Mouse (Mus musculus) midbrain, embryonic 14.5 days (tissue): ENCODE measurements at regions not wholly inside any gene's neighbourhood (a gene's known extent, or its start where the extent isn't known, plus 50 kb on each side); places are given as distances from the start of the nearest gene placed in this dataset.

ENCODE experiments used
- ATAC-seq: fragments of 200-750 bp; cut with Nextera tagmentation; 2 replicates; pipeline ENCODE4 v1.8.0; 2017; ENCODE audit warnings: moderate number of reproducible peaks, moderate library complexity; ENCODE audit not compliant: low FRiP score, low TSS enrichment
- DNase-seq: peaks from one replicate; pipeline ENCODE4 v3.0.0-alpha.2; 2015
- H3K27ac ChIP-seq: fragments of 300-500 bp; sonication (generic); replicated peaks from 2 replicates; pipeline ENCODE4 v1.5.1; 2014; ENCODE audit warnings: mild to moderate bottlenecking, low read depth, low read length, moderate library complexity
- H3K27me3 ChIP-seq: fragments of 300-500 bp; sonication (generic); 2 replicates; pipeline ENCODE4 v1.6.1; 2014; ENCODE audit warnings: low read length, control low read depth, mixed read lengths; ENCODE audit not compliant: control insufficient read depth, insufficient read depth
- H3K36me3 ChIP-seq: fragments of 300-500 bp; sonication (generic); 2 replicates; pipeline ENCODE4 v1.6.1; 2014; ENCODE audit warnings: low read length, control low read depth; ENCODE audit not compliant: control insufficient read depth, insufficient read depth
- H3K4me1 ChIP-seq: fragments of 300-500 bp; sonication (generic); 2 replicates; pipeline ENCODE4 v1.6.1; 2014; ENCODE audit warnings: mild to moderate bottlenecking, antibody characterized with exemption, low read length, control low read depth; ENCODE audit not compliant: control insufficient read depth, insufficient read depth
- H3K4me2 ChIP-seq: fragments of 300-500 bp; sonication (generic); 2 replicates; pipeline ENCODE4 v1.6.1; 2014; ENCODE audit warnings: mild to moderate bottlenecking, low read length, moderate library complexity
- H3K4me3 ChIP-seq: fragments of 300-500 bp; sonication (generic); replicated peaks from 2 replicates; pipeline ENCODE4 v1.5.1; 2014; ENCODE audit warnings: low read depth, low read length
- H3K9ac ChIP-seq: fragments of 300-500 bp; sonication (generic); replicated peaks from 2 replicates; pipeline ENCODE4 v1.6.1; 2014; ENCODE audit warnings: mild to moderate bottlenecking, low read length, moderate library complexity
- H3K9me3 ChIP-seq: fragments of 300-500 bp; sonication (generic); 2 replicates; pipeline ENCODE4 v1.6.1; 2016; ENCODE audit warnings: low read length, control low read depth, mixed read lengths; ENCODE audit not compliant: control insufficient read depth
- WGBS: fragments of 180-500 bp; shearing (Covaris S2); extraction: QIAGEN DNeasy Blood & Tissue Kit; methylation state at CpG from one replicate; pipeline ENCODE4 v1.1.7; 2014; 5-methylcytosine and 5-hydroxymethylcytosine counted together

GRCm38 (mm10) chr3:147070972-147071371 is 218.8 kb downstream of the Ttll7 start:
- WGBS = 93% methylated on average over 2 of the region's 2 CpGs
- Histone ChIP-seq H3K9me3 (no peaks in the 10 kb centered on the region), H3K4me2 (no peak overlapping the region), H3K4me3 (no peak overlapping the region), H3K27me3 (no peaks in the 10 kb centered on the region), H3K9ac (no peak overlapping the region), H3K36me3 (no peaks in the 10 kb centered on the region), H3K27ac (no peak overlapping the region), H3K4me1 (no peaks in the 10 kb centered on the region)
- ATAC-seq (no peak), DNase-seq (no peak)

GRCm38 (mm10) chr3:147080197-147080596 is 228.0 kb downstream of the Ttll7 start:
- no peaks in the 10 kb centered on the region for H3K27me3 ChIP-seq
- WGBS = 62% methylated on average over 3 of the region's 3 CpGs

GRCm38 (mm10) chr3:147080768-147081448 is 228.7 kb downstream of the Ttll7 start:
- Histone ChIP-seq H3K4me2 (no peak overlapping the region), H3K27me3 (no peaks in the 10 kb centered on the region), H3K4me1 (peaks cover 33% of the 10 kb centered on the region), H3K9ac (no peak overlapping the region), H3K36me3 (no peaks in the 10 kb centered on the region), H3K9me3 (no peaks in the 10 kb centered on the region), H3K4me3 (no peak overlapping the region), H3K27ac (no peak overlapping the region)
- no peak for ATAC-seq
- WGBS = 72% methylated on average over 4 of the region's 4 CpGs
- DNase-seq = no peak

More at GRCm38 (mm10) chr3:147080197-147080596, 228.0 kb downstream of the Ttll7 start:
- peaks cover 30% of the 10 kb centered on the region for H3K4me1 ChIP-seq
- no peak overlapping the region for H3K9ac ChIP-seq
- H3K4me3 ChIP-seq = no peak overlapping the region
- H3K9me3 ChIP-seq = no peaks in the 10 kb centered on the region
- ATAC-seq (no peak), DNase-seq (peak; percentile 29)
- H3K4me2 ChIP-seq = no peak overlapping the region
- no peak overlapping the region for H3K27ac ChIP-seq
- H3K36me3 ChIP-seq = no peaks in the 10 kb centered on the region

GRCm38 (mm10) chr3:147081763-147082162 is 229.6 kb downstream of the Ttll7 start:
- Histone ChIP-seq H3K27me3 (no peaks in the 10 kb centered on the region), H3K4me3 (no peak overlapping the region), H3K9ac (no peak overlapping the region), H3K36me3 (no peaks in the 10 kb centered on the region), H3K9me3 (no peaks in the 10 kb centered on the region), H3K27ac (peak overlapping the region; percentile 52; the same call in 1 of the 2 replicates), H3K4me1 (peaks cover 33% of the 10 kb centered on the region), H3K4me2 (no peak overlapping the region)
- DNase-seq (peak; percentile 46), ATAC-seq (no peak)
- WGBS = 55% methylated on average over 9 of the region's 9 CpGs

- Histone ChIP-seq H3K36me3 (no peaks in the 10 kb centered on the region), H3K4me1 (peaks cover 33% of the 10 kb centered on the region), H3K27ac (peak overlapping the region; percentile 63), H3K4me2 (no peak overlapping the region), H3K9me3 (no peaks in the 10 kb centered on the region), H3K4me3 (no peak overlapping the region), H3K27me3 (no peaks in the 10 kb centered on the region), H3K9ac (no peak overlapping the region)
- ATAC-seq (no peak), DNase-seq (peak; percentile 54)
- WGBS = 4% methylated on average over 7 of the region's 7 CpGs
These were observed 230.2 kb downstream of the Ttll7 start for GRCm38 (mm10) chr3:147082255-147082943.

- Histone ChIP-seq H3K36me3 (no peaks in the 10 kb centered on the region), H3K4me1 (peaks cover 33% of the 10 kb centered on the region), H3K4me3 (no peak overlapping the region), H3K4me2 (peak overlapping the region; percentile 42), H3K27me3 (no peaks in the 10 kb centered on the region), H3K27ac (peak overlapping the region; percentile 42; the same call in 1 of the 2 replicates), H3K9me3 (no peaks in the 10 kb centered on the region), H3K9ac (no peak overlapping the region)
- ATAC-seq (no peak; the same call in 1 of the 2 replicates), DNase-seq (peak; percentile 51)
- WGBS = 12% methylated on average over 11 of the region's 11 CpGs
These were observed 231.2 kb downstream of the Ttll7 start for GRCm38 (mm10) chr3:147083374-147083773.

GRCm38 (mm10) chr3:147083823-147084222 is 231.7 kb downstream of the Ttll7 start:
- ATAC-seq = no peak
- Histone ChIP-seq H3K27ac (peak overlapping the region; percentile 42; the same call in 1 of the 2 replicates), H3K27me3 (no peaks in the 10 kb centered on the region), H3K36me3 (no peaks in the 10 kb centered on the region), H3K4me1 (peaks cover 33% of the 10 kb centered on the region), H3K9ac (no peak overlapping the region), H3K4me2 (peak overlapping the region; percentile 42), H3K4me3 (no peak overlapping the region), H3K9me3 (no peaks in the 10 kb centered on the region)
- 41% methylated on average over 4 of the region's 4 CpGs for WGBS
- DNase-seq = no peak

GRCm38 (mm10) chr3:147084624-147085189 is 232.5 kb downstream of the Ttll7 start:
- Histone ChIP-seq H3K9me3 (no peaks in the 10 kb centered on the region), H3K4me1 (peaks cover 33% of the 10 kb centered on the region), H3K36me3 (no peaks in the 10 kb centered on the region), H3K4me2 (no peak overlapping the region), H3K9ac (no peak overlapping the region), H3K27ac (0 out of 2 replicates have a peak overlapping the region, but pooled peaks have one; percentile 13), H3K4me3 (no peak overlapping the region), H3K27me3 (no peaks in the 10 kb centered on the region)
- DNase-seq (peak; percentile 78), ATAC-seq (peak; percentile 63; the same call in 1 of the 2 replicates)
- 19% methylated on average over 9 of the region's 9 CpGs for WGBS
